Mouse (Mus musculus) forebrain, embryonic 11.5 days (tissue): ENCODE measurements at regions not wholly inside any gene's neighbourhood (a gene's known extent, or its start where the extent isn't known, plus 50 kb on each side); places are given as distances from the start of the nearest gene placed in this dataset.

Source experiments
- ATAC-seq: fragments of 200-750 bp; cut with Nextera tagmentation; replicated peaks from 2 replicates; pipeline ENCODE4 v1.8.0; 2017; ENCODE audit warnings: moderate TSS enrichment; ENCODE audit not compliant: low FRiP score
- DNase-seq: peaks from one replicate; pipeline ENCODE4 v3.0.0-alpha.2; 2017; ENCODE audit warnings: low spot score
- H3K27ac ChIP-seq: fragments of 300-500 bp; sonication (generic); 2 replicates; pipeline ENCODE4 v1.5.1; 2014; ENCODE audit warnings: low read depth, low read length
- H3K27me3 ChIP-seq: fragments of 300-500 bp; sonication (generic); 2 replicates; pipeline ENCODE4 v1.6.1; 2014; ENCODE audit warnings: mild to moderate bottlenecking, low read length, mixed read lengths; ENCODE audit not compliant: control insufficient read depth, insufficient read depth
- H3K36me3 ChIP-seq: fragments of 300-500 bp; sonication (generic); 2 replicates; pipeline ENCODE4 v1.6.1; 2014; ENCODE audit warnings: mild to moderate bottlenecking, low read length, moderate library complexity, mixed read lengths; ENCODE audit not compliant: control insufficient read depth, insufficient read depth
- H3K4me1 ChIP-seq: fragments of 300-500 bp; sonication (generic); replicated peaks from 2 replicates; pipeline ENCODE4 v1.6.1; 2014; ENCODE audit warnings: low read length, mixed read lengths; ENCODE audit not compliant: control insufficient read depth, insufficient read depth
- H3K4me2 ChIP-seq: fragments of 300-500 bp; sonication (generic); 2 replicates; pipeline ENCODE4 v1.6.1; 2014; ENCODE audit warnings: low read depth, mild to moderate bottlenecking, low read length, moderate library complexity, mixed read lengths; ENCODE audit not compliant: severe bottlenecking
- H3K4me3 ChIP-seq: fragments of 300-500 bp; sonication (generic); 2 replicates; pipeline ENCODE4 v1.5.1; 2014; ENCODE audit warnings: low read depth, low read length
- H3K9ac ChIP-seq: fragments of 300-500 bp; sonication (generic); 2 replicates; pipeline ENCODE4 v1.6.1; 2014; ENCODE audit warnings: low read length
- H3K9me3 ChIP-seq: fragments of 300-500 bp; sonication (generic); 2 replicates; pipeline ENCODE4 v1.6.1; 2016; ENCODE audit warnings: low read length, mixed read lengths; ENCODE audit not compliant: control insufficient read depth
- WGBS: fragments of 180-500 bp; shearing (Covaris S2); extraction: QIAGEN DNeasy Blood & Tissue Kit; methylation state at CpG from one replicate; pipeline ENCODE4 v1.1.7; 2014; 5-methylcytosine and 5-hydroxymethylcytosine counted together

DNA sequence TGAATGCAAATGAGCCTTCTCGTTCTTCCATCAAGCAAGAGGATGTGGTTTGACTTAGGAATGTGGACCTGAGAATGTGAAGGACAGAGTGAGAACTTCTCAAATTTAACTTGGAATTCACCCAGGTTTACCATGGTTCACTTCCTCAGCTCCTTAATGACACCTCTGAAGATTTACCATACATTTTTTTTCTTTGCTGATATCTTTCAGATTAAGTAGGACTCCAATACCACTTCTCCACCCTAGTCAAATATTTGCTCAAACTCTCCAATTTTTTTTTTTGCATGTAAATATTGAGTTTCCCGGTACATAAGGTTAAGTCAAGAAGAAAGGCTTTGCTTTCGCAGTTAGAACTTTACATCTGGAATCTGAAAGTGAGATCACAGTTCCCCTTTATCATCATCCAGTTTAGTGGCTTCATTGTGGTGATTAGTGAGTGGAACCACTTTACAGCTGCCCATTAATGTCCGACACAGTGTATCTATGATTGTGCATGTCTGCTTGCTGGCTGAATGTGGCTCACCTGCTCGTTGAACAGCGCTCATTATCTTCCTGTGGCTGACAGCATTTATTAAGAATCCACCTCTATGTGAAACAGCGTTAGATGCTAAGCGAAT is 446.0 kb upstream of the Adam34 start:
- no peak overlapping the region for H3K4me2 ChIP-seq
- no peaks in the 10 kb centered on the region for H3K27me3 ChIP-seq
- ATAC-seq (no peak), DNase-seq (no peak)
- no peaks in the 10 kb centered on the region for H3K36me3 ChIP-seq
- H3K4me3 ChIP-seq: no peak overlapping the region
- no peaks in the 10 kb centered on the region for H3K4me1 ChIP-seq
- no peak overlapping the region for H3K9ac ChIP-seq
- H3K27ac ChIP-seq: no peak overlapping the region
- 82% methylated on average over 8 of the region's 8 CpGs for WGBS
- no peaks in the 10 kb centered on the region for H3K9me3 ChIP-seq

DNA sequence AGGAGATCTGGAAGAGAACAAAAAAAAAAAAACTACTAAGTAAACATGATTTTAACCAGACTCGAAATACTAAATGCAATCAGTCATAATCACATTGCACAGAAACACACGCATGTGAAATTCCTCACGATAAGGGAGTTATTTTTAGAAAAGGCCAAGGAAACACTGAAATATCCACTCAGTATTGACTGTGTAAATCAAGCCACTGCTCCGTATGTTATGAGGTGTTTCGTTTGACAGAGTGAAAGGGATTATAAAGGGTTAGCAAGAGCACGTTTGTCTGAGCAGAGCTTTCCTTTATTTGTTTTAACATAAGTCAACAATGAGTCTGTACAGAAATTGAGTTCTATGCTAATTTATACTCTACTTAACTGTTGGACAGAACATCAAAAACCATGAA is 455.3 kb upstream of the Adam34 start:
- 75% methylated on average over 6 of the region's 6 CpGs for WGBS
- Histone ChIP-seq H3K27ac (no peak overlapping the region), H3K4me1 (no peaks in the 10 kb centered on the region), H3K4me3 (no peak overlapping the region), H3K9me3 (no peaks in the 10 kb centered on the region), H3K27me3 (no peaks in the 10 kb centered on the region), H3K36me3 (no peaks in the 10 kb centered on the region), H3K4me2 (no peak overlapping the region), H3K9ac (no peak overlapping the region)
- ATAC-seq (no peak), DNase-seq (no peak)

GRCm38 (mm10) chr8:44177016-44177415 is 467.2 kb upstream of the Adam34 start:
- ATAC-seq (no peak), DNase-seq (no peak)
- no peak overlapping the region for H3K4me2 ChIP-seq
- no peaks in the 10 kb centered on the region for H3K36me3 ChIP-seq
- no peaks in the 10 kb centered on the region for H3K9me3 ChIP-seq
- H3K27me3 ChIP-seq: no peaks in the 10 kb centered on the region
- H3K4me3 ChIP-seq: no peak overlapping the region
- WGBS: 80% methylated on average over 4 of the region's 4 CpGs
- no peaks in the 10 kb centered on the region for H3K4me1 ChIP-seq
- no peak overlapping the region for H3K9ac ChIP-seq
- no peak overlapping the region for H3K27ac ChIP-seq

- Histone ChIP-seq H3K27me3 (no peaks in the 10 kb centered on the region), H3K4me2 (no peak overlapping the region), H3K4me1 (no peaks in the 10 kb centered on the region), H3K27ac (no peak overlapping the region), H3K9me3 (no peaks in the 10 kb centered on the region), H3K36me3 (no peaks in the 10 kb centered on the region), H3K4me3 (no peak overlapping the region), H3K9ac (no peak overlapping the region)
- ATAC-seq (no peak), DNase-seq (no peak)
- WGBS: 79% methylated on average over 2 of the region's 2 CpGs
These were observed 492.4 kb upstream of the Adam34 start for GRCm38 (mm10) chr8:44202228-44202627.

DNA sequence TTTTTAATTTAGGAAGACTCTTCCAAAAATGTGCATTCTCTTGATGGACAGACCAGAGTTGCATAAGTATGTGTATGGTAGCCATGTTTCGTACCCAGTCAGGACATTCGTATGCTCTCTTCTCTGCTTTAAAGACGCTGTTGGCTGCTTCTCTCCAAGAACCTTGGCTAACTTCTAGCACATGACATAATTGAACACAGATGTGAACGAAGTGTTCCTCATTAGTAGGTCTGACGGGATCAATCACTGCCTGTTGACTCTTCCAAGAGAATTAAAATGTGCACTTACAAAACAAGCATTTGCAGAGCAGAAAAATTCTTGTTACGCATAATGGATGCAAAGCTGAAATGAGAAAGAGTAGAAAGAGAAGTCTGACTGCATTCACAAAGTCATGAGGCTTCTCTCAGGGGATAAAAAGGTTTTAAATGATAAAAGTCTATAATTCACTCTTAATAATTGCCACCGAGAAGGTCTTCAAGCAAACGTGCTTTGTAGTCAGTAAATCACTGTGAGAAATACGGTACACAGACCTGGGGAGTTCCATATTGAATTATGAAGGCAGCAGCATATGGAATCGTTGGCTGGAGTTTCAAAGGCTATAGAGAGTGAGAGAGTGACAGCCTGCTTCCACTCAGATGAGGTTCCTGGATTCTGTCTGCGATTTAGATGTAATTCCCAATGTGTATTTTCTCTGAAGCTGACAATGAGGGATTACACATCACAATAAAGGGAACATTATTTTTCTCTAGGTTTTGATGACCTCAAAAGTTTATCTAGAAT is 496.7 kb upstream of the Adam34 start:
- Histone ChIP-seq H3K27ac (no peak overlapping the region), H3K9me3 (no peaks in the 10 kb centered on the region), H3K9ac (no peak overlapping the region), H3K4me3 (no peak overlapping the region), H3K36me3 (no peaks in the 10 kb centered on the region), H3K4me1 (no peaks in the 10 kb centered on the region), H3K4me2 (no peak overlapping the region), H3K27me3 (no peaks in the 10 kb centered on the region)
- WGBS: 71% methylated on average over 11 of the region's 11 CpGs
- DNase-seq (no peak), ATAC-seq (no peak)

DNA sequence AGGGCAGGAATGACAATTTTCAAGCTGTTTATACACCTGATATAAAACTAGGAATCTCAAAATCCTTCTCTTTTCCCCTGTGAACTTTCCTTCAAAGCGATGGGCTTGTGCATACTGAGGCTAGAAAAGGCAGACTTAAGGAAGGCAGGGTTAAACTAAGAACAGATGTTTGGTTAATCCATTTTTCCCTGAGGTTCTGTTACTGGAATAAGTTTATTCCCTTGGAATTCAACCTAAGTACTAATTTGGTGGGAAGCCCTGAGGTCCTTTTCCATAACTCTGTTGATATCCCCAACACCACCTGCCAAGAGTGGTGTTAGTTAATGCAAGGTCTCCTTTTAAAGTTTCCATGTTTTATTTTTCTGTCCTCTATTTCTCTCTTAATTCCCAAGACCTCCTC is 512.5 kb upstream of the Adam34 start:
- H3K27me3 ChIP-seq: no peaks in the 10 kb centered on the region
- DNase-seq (no peak), ATAC-seq (no peak)
- no peaks in the 10 kb centered on the region for H3K4me1 ChIP-seq
- no peaks in the 10 kb centered on the region for H3K36me3 ChIP-seq
- 67% methylated on average over 1 of the region's 1 CpGs for WGBS
- H3K4me2 ChIP-seq: no peak overlapping the region
- H3K9ac ChIP-seq: no peak overlapping the region
- H3K27ac ChIP-seq: no peak overlapping the region
- no peak overlapping the region for H3K4me3 ChIP-seq
- H3K9me3 ChIP-seq: no peaks in the 10 kb centered on the region

DNA sequence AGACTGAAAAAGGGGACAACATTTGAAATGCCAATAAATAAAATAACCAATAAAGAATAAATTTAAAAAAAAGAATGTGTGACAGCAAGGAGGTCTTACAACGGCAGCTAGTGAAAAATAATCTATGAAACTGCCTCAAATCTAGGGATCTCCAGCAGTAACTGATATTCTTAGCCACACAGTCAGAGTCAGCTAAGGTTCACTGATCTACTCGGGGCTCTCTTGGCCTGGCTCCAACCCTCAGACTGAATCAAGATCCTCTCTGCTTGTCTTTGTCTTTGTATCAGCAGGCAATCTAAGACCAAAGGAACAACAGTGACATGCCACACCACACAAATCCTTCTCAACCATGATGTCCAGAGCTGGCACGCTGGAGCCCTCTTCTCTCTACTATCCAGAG is 542.5 kb upstream of the Adam34 start:
- WGBS: 82% methylated on average over 3 of the region's 3 CpGs
- H3K36me3 ChIP-seq: no peaks in the 10 kb centered on the region
- H3K27ac ChIP-seq: no peak overlapping the region
- H3K4me1 ChIP-seq: no peaks in the 10 kb centered on the region
- DNase-seq (no peak), ATAC-seq (no peak)
- H3K4me3 ChIP-seq: no peak overlapping the region
- H3K27me3 ChIP-seq: no peaks in the 10 kb centered on the region
- H3K9me3 ChIP-seq: no peaks in the 10 kb centered on the region
- H3K9ac ChIP-seq: no peak overlapping the region
- no peak overlapping the region for H3K4me2 ChIP-seq

DNA sequence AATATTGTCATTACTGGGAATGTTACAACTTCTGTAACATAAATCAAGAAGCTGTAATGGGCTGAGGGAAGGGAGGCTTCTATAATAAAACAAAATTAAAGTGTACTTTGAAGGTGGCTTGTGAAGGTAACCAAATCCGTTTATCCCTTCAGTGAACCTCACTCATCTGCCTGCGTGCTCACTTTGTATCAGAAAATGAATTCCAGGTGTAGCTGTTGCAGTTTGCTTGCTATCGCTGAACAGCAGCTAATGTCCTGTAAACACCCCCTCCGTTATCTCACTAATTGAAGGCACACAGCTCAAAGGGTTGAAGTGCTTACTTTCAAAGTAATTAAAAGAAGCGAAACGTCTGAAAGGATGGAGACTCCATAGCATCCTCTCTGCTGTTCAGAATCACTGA is 547.2 kb upstream of the Adam34 start:
- H3K27ac ChIP-seq: no peak overlapping the region
- no peaks in the 10 kb centered on the region for H3K9me3 ChIP-seq
- no peaks in the 10 kb centered on the region for H3K36me3 ChIP-seq
- H3K4me1 ChIP-seq: no peaks in the 10 kb centered on the region
- 45% methylated on average over 6 of the region's 6 CpGs for WGBS
- no peak overlapping the region for H3K9ac ChIP-seq
- H3K27me3 ChIP-seq: no peaks in the 10 kb centered on the region
- no peak overlapping the region for H3K4me3 ChIP-seq
- no peak overlapping the region for H3K4me2 ChIP-seq
- DNase-seq: no peak
- ATAC-seq: no peak

- no peak overlapping the region for H3K4me3 ChIP-seq
- DNase-seq: no peak
- WGBS: 80% methylated on average over 4 of the region's 4 CpGs
These were observed 551.2 kb upstream of the Adam34 start for GRCm38 (mm10) chr8:44261039-44261438.

More at GRCm38 (mm10) chr8:44261039-44261438, 551.2 kb upstream of the Adam34 start:
- Histone ChIP-seq H3K9ac (no peak overlapping the region), H3K4me2 (no peak overlapping the region), H3K27me3 (no peaks in the 10 kb centered on the region), H3K27ac (no peak overlapping the region), H3K36me3 (no peaks in the 10 kb centered on the region), H3K9me3 (no peaks in the 10 kb centered on the region), H3K4me1 (no peaks in the 10 kb centered on the region)
- no peak for ATAC-seq
